Mouse (Mus musculus) kidney, embryonic 16.5 days (tissue): ENCODE results near the gene Cyb5r2. TPM values are rescaled to one million over a fixed set of nuclear protein-coding genes. Genes with fewer than 3 reads are reported as not detected.

Experiments
- ATAC-seq: fragments of 200-750 bp; cut with Nextera tagmentation; 2 replicates; pipeline ENCODE4 v1.8.0; 2017; ENCODE audit warnings: moderate TSS enrichment; ENCODE audit not compliant: low FRiP score, low TSS enrichment
- H3K27ac ChIP-seq: fragments of 300-500 bp; sonication (generic); 2 replicates; pipeline ENCODE4 v1.5.1; 2014; ENCODE audit warnings: low read length
- H3K27me3 ChIP-seq: fragments of 300-500 bp; sonication (generic); 2 replicates; pipeline ENCODE4 v1.6.1; 2014; ENCODE audit warnings: low read length, control low read depth, mixed read lengths; ENCODE audit not compliant: insufficient read depth
- H3K36me3 ChIP-seq: fragments of 300-500 bp; sonication (generic); 2 replicates; pipeline ENCODE4 v1.6.1; 2014; ENCODE audit warnings: low read length, control low read depth, mixed read lengths; ENCODE audit not compliant: insufficient read depth
- H3K4me1 ChIP-seq: fragments of 300-500 bp; sonication (generic); 2 replicates; pipeline ENCODE4 v1.6.1; 2014; ENCODE audit warnings: low read length, control low read depth, mixed read lengths; ENCODE audit not compliant: insufficient read depth
- H3K4me2 ChIP-seq: fragments of 300-500 bp; sonication (generic); replicated peaks from 2 replicates; pipeline ENCODE4 v1.6.1; 2014; ENCODE audit warnings: low read depth, low read length
- H3K4me3 ChIP-seq: fragments of 300-500 bp; sonication (generic); 2 replicates; pipeline ENCODE4 v1.5.1; 2014; ENCODE audit warnings: mild to moderate bottlenecking, low read length
- H3K9ac ChIP-seq: fragments of 300-500 bp; sonication (generic); replicated peaks from 2 replicates; pipeline ENCODE4 v1.6.1; 2014; ENCODE audit warnings: low read length
- H3K9me3 ChIP-seq: fragments of 300-500 bp; sonication (generic); 2 replicates; pipeline ENCODE4 v1.6.1; 2016; ENCODE audit warnings: low read length, control low read depth
- WGBS: fragments of 180-500 bp; shearing (Covaris S2); extraction: QIAGEN DNeasy Blood & Tissue Kit; methylation state at CpG from one replicate; pipeline ENCODE4 v1.1.7; 2014; 5-methylcytosine and 5-hydroxymethylcytosine counted together
- polyA plus RNA-seq: library from polyadenylated mRNA; unstranded; fragments of >200 nt; fragmentation: Nextera tagmentation; extraction: Ambion mirVana; gene quantifications from 2 replicates; pipeline ENCODE4 v1.2.1, GENCODE M21; 2015

The Cyb5r2 gene
- polyA plus RNA-seq, 1 experiment from 2014 or later = 0.22 TPM

- no peak overlapping the region for H3K27ac ChIP-seq
- no peak for ATAC-seq
- no peaks in the 10 kb centered on the region for H3K36me3 ChIP-seq
- H3K27me3 ChIP-seq = no peaks in the 10 kb centered on the region
- no peak overlapping the region for H3K4me3 ChIP-seq
- no peaks in the 10 kb centered on the region for H3K9me3 ChIP-seq
- WGBS = 35% methylated on average over 13 of the region's 13 CpGs
- peaks cover 12% of the 10 kb centered on the region for H3K4me1 ChIP-seq
- no peak overlapping the region for H3K4me2 ChIP-seq
- no peak overlapping the region for H3K9ac ChIP-seq
Observed at GRCm38 (mm10) chr7:107702461-107703380, 55.1 kb downstream of the Cyb5r2 start.

DNA sequence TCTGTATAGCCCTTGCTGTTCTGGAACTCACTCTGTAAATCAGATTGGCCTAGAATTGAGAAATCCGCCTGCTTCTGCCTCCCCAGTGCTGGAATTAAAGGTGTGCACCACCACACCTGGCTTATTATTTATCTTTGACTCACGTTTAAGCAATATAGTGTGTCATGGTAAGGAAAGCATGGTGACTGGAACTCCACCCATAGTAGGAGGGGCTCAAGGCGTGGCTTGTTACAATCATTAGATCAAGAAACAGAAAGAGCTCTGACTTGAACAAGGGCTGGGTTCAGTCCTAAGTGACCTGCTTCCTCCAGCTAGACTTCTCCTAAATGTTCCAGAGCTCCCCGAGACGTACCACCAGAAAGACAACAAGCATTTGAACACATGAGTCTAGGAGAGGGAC, 57.2 kb downstream of the Cyb5r2 start:
- no peaks in the 10 kb centered on the region for H3K27me3 ChIP-seq
- H3K4me3 ChIP-seq = no peak overlapping the region
- no peak overlapping the region for H3K27ac ChIP-seq
- ATAC-seq = no peak
- no peak overlapping the region for H3K4me2 ChIP-seq
- peaks cover 9% of the 10 kb centered on the region for H3K4me1 ChIP-seq
- WGBS = 88% methylated on average over 5 of the region's 5 CpGs
- H3K9me3 ChIP-seq = no peaks in the 10 kb centered on the region
- H3K9ac ChIP-seq = no peak overlapping the region
- no peaks in the 10 kb centered on the region for H3K36me3 ChIP-seq

- H3K4me1 ChIP-seq = peaks cover 9% of the 10 kb centered on the region
- no peak overlapping the region for H3K4me2 ChIP-seq
- no peak overlapping the region for H3K9ac ChIP-seq
- ATAC-seq = peak; percentile 58; the same call in 1 of the 2 replicates
- WGBS = 67% methylated on average over 1 of the region's 1 CpGs
- H3K9me3 ChIP-seq = no peaks in the 10 kb centered on the region
- H3K27ac ChIP-seq = no peak overlapping the region
- no peaks in the 10 kb centered on the region for H3K36me3 ChIP-seq
- no peak overlapping the region for H3K4me3 ChIP-seq
- H3K27me3 ChIP-seq = no peaks in the 10 kb centered on the region
Observed at GRCm38 (mm10) chr7:107699926-107700325, 57.9 kb downstream of the Cyb5r2 start.

Other genes with a start within 250 kb of the Cyb5r2 start
- 24.3 and 26.4 TPM in 2 replicates for gene Olfml1, start 190.6 kb downstream of the Cyb5r2 start, polyA plus RNA-seq
- 6.4 and 7.1 TPM in 2 replicates for gene Ppfibp2, start 162.8 kb downstream of the Cyb5r2 start, polyA plus RNA-seq
- not detected in 2 replicates for gene 5330417H12Rik, start 132.9 kb downstream of the Cyb5r2 start, polyA plus RNA-seq
- not detected in 2 replicates for gene Ovch2, start 43.2 kb upstream of the Cyb5r2 start, polyA plus RNA-seq
- not detected in 2 replicates for gene Olfr467, start 54.2 kb upstream of the Cyb5r2 start, polyA plus RNA-seq
- gene Olfr469, start 67.5 kb upstream of the Cyb5r2 start, polyA plus RNA-seq = not detected in 2 replicates
- gene Olfr470, start 89.5 kb upstream of the Cyb5r2 start, polyA plus RNA-seq = not detected in 2 replicates
- gene Olfr472, start 139.9 kb upstream of the Cyb5r2 start, polyA plus RNA-seq = 0.03 TPM in 1 of 2 replicates, not detected in the other
- not detected in 2 replicates for gene Olfr473, start 172.4 kb upstream of the Cyb5r2 start, polyA plus RNA-seq
- not detected in 2 replicates for gene Olfr474, start 196.6 kb upstream of the Cyb5r2 start, polyA plus RNA-seq
- not detected in 2 replicates for gene Olfr476, start 206.8 kb upstream of the Cyb5r2 start, polyA plus RNA-seq
- not detected in 2 replicates for gene Olfr477, start 228.7 kb upstream of the Cyb5r2 start, polyA plus RNA-seq